Mouse (Mus musculus) stomach, embryonic 14.5 days (tissue): ENCODE data around the gene Prr9. TPM values are rescaled to one million over a fixed set of nuclear protein-coding genes. Genes with fewer than 3 reads are reported as not detected.

Source experiments
- ATAC-seq: fragments of 200-750 bp; cut with Nextera tagmentation; 2 replicates; pipeline ENCODE4 v1.8.0; 2017; ENCODE audit warnings: low read depth, moderate TSS enrichment; ENCODE audit not compliant: insufficient number of reproducible peaks, insufficient read depth, low FRiP score
- H3K27ac ChIP-seq: fragments of 300-500 bp; sonication (generic); 2 replicates; pipeline ENCODE4 v1.5.1; 2014; ENCODE audit warnings: mild to moderate bottlenecking, low read length, moderate library complexity, mixed read lengths
- H3K27me3 ChIP-seq: fragments of 300-500 bp; sonication (generic); 2 replicates; pipeline ENCODE4 v1.6.1; 2014; ENCODE audit warnings: low read length, control low read depth, mixed read lengths; ENCODE audit not compliant: control insufficient read depth, insufficient read depth
- H3K36me3 ChIP-seq: fragments of 300-500 bp; sonication (generic); 2 replicates; pipeline ENCODE4 v1.6.1; 2014; ENCODE audit warnings: mild to moderate bottlenecking, control low read depth, low read length, moderate library complexity, mixed read lengths; ENCODE audit not compliant: control insufficient read depth, insufficient read depth
- H3K4me1 ChIP-seq: fragments of 300-500 bp; sonication (generic); 2 replicates; pipeline ENCODE4 v1.6.1; 2014; ENCODE audit warnings: low read length, control low read depth, mixed read lengths; ENCODE audit not compliant: control insufficient read depth, insufficient read depth
- H3K4me2 ChIP-seq: fragments of 300-500 bp; sonication (generic); replicated peaks from 2 replicates; pipeline ENCODE4 v1.6.1; 2014; ENCODE audit warnings: low read depth, low read length, control low read depth
- H3K4me3 ChIP-seq: fragments of 300-500 bp; sonication (generic); 2 replicates; pipeline ENCODE4 v1.5.1; 2014; ENCODE audit warnings: low read depth, low read length, control low read depth
- H3K9ac ChIP-seq: fragments of 300-500 bp; sonication (generic); replicated peaks from 2 replicates; pipeline ENCODE4 v1.6.1; 2014; ENCODE audit warnings: low read depth, mild to moderate bottlenecking, control low read depth, low read length, moderate library complexity, mixed read lengths
- H3K9me3 ChIP-seq: fragments of 300-500 bp; sonication (generic); 2 replicates; pipeline ENCODE4 v1.6.1; 2016; ENCODE audit warnings: low read depth, low read length, control low read depth; ENCODE audit not compliant: control insufficient read depth
- WGBS: fragments of 180-500 bp; shearing (Covaris S2); extraction: QIAGEN DNeasy Blood & Tissue Kit; methylation state at CpG from one replicate; pipeline ENCODE4 v1.1.7; 2014; 5-methylcytosine and 5-hydroxymethylcytosine counted together
- polyA plus RNA-seq: library from polyadenylated mRNA; unstranded; fragments of >200 nt; fragmentation: Nextera tagmentation; extraction: Ambion mirVana; gene quantifications from 2 replicates; pipeline ENCODE4 v1.2.1, GENCODE M21; 2014

Gene Prr9
- not detected in 2 replicates for polyA plus RNA-seq

- H3K4me1 ChIP-seq: no peaks in the 10 kb centered on the region
- WGBS: 79% methylated on average over 5 of the region's 5 CpGs
Measured at GRCm38 (mm10) chr3:92123847-92124246, at the start of gene Prr9. TSS of gene Prr9 (minus strand) at chr3:92123947.

GRCm38 (mm10) chr3:92169847-92170246, 46.1 kb upstream of the Prr9 start:
- 65% methylated on average over 3 of the region's 3 CpGs for WGBS
- no peak overlapping the region for H3K4me2 ChIP-seq

More at GRCm38 (mm10) chr3:92123847-92124246, at the start of gene Prr9:
- H3K4me3 ChIP-seq: no peak within 1 kb of the TSS
- H3K27ac ChIP-seq: no peak within 1 kb of the TSS
- H3K9ac ChIP-seq: no peak within 1 kb of the TSS
- no peaks in the 10 kb centered on the region for H3K27me3 ChIP-seq
- no peak within 1 kb of the TSS for H3K4me2 ChIP-seq
- no peak for ATAC-seq
- no peaks in the 10 kb centered on the region for H3K36me3 ChIP-seq
- H3K9me3 ChIP-seq: no peaks in the 10 kb centered on the region

GRCm38 (mm10) chr3:92153322-92153721, 29.6 kb upstream of the Prr9 start:
- Histone ChIP-seq H3K27ac (no peak overlapping the region), H3K27me3 (no peaks in the 10 kb centered on the region), H3K4me2 (no peak overlapping the region), H3K4me3 (no peak overlapping the region), H3K9me3 (no peaks in the 10 kb centered on the region), H3K36me3 (no peaks in the 10 kb centered on the region), H3K4me1 (no peaks in the 10 kb centered on the region), H3K9ac (no peak overlapping the region)
- no peak for ATAC-seq

More at GRCm38 (mm10) chr3:92169847-92170246, 46.1 kb upstream of the Prr9 start:
- Histone ChIP-seq H3K27ac (no peak overlapping the region), H3K27me3 (no peaks in the 10 kb centered on the region), H3K9ac (no peak overlapping the region), H3K4me3 (no peak overlapping the region), H3K36me3 (no peaks in the 10 kb centered on the region), H3K4me1 (no peaks in the 10 kb centered on the region), H3K9me3 (no peaks in the 10 kb centered on the region)
- ATAC-seq: no peak

- H3K4me1 ChIP-seq: no peaks in the 10 kb centered on the region
- H3K36me3 ChIP-seq: no peaks in the 10 kb centered on the region
- H3K9me3 ChIP-seq: no peaks in the 10 kb centered on the region
- 22% methylated on average over 8 of the region's 8 CpGs for whole genome bisulfite sequencing
- no peak overlapping the region for H3K27ac ChIP-seq
- H3K27me3 ChIP-seq: no peaks in the 10 kb centered on the region
- no peak overlapping the region for H3K4me2 ChIP-seq
- peak; percentile 85 for ATAC-seq
- H3K4me3 ChIP-seq: no peak overlapping the region
- no peak overlapping the region for H3K9ac ChIP-seq
Measured at GRCm38 (mm10) chr3:92150631-92151277, 27.0 kb upstream of the Prr9 start.

- Histone ChIP-seq H3K4me1 (no peaks in the 10 kb centered on the region), H3K27ac (no peak overlapping the region), H3K27me3 (no peaks in the 10 kb centered on the region), H3K9me3 (no peaks in the 10 kb centered on the region), H3K36me3 (no peaks in the 10 kb centered on the region), H3K4me2 (no peak overlapping the region), H3K9ac (no peak overlapping the region), H3K4me3 (no peak overlapping the region)
- ATAC-seq: no peak
- 68% methylated on average over 5 of the region's 5 CpGs for WGBS
Measured at GRCm38 (mm10) chr3:92147913-92148312, 24.2 kb upstream of the Prr9 start.

GRCm38 (mm10) chr3:92147420-92147819, 23.7 kb upstream of the Prr9 start:
- 20% methylated on average over 2 of the region's 2 CpGs for WGBS
- Histone ChIP-seq H3K4me2 (no peak overlapping the region), H3K36me3 (no peaks in the 10 kb centered on the region), H3K4me3 (no peak overlapping the region), H3K9ac (no peak overlapping the region), H3K9me3 (no peaks in the 10 kb centered on the region), H3K27ac (no peak overlapping the region), H3K4me1 (no peaks in the 10 kb centered on the region), H3K27me3 (no peaks in the 10 kb centered on the region)
- ATAC-seq: no peak

- no peak within 1 kb of the TSS for H3K4me2 ChIP-seq
- H3K27ac ChIP-seq: no peak within 1 kb of the TSS
- ATAC-seq: no peak
- WGBS: 67% methylated on average over 1 of the region's 1 CpGs
- no peak within 1 kb of the TSS for H3K9ac ChIP-seq
- no peaks in the 10 kb centered on the region for H3K27me3 ChIP-seq
- no peak within 1 kb of the TSS for H3K4me3 ChIP-seq
- H3K9me3 ChIP-seq: no peaks in the 10 kb centered on the region
- no peaks in the 10 kb centered on the region for H3K36me3 ChIP-seq
- H3K4me1 ChIP-seq: no peaks in the 10 kb centered on the region
Measured at GRCm38 (mm10) chr3:92142644-92143043, 18.9 kb upstream of the Prr9 start, which contains the start of gene Lelp1. TSS of gene Lelp1 (minus strand) at chr3:92142744.

GRCm38 (mm10) chr3:92120902-92121301, 2.8 kb downstream of the Prr9 start:
- no peak overlapping the region for H3K4me2 ChIP-seq
- H3K36me3 ChIP-seq: no peaks in the 10 kb centered on the region
- no peak for ATAC-seq

GRCm38 (mm10) chr3:92117930-92118329, 5.8 kb downstream of the Prr9 start:
- no peak overlapping the region for H3K9ac ChIP-seq
- H3K4me1 ChIP-seq: no peaks in the 10 kb centered on the region
- 34% methylated on average over 3 of the region's 3 CpGs for WGBS
- ATAC-seq: 0 out of 2 replicates have a peak, but pooled peaks have one; percentile 33
- H3K9me3 ChIP-seq: no peaks in the 10 kb centered on the region
- no peak overlapping the region for H3K4me3 ChIP-seq
- H3K27ac ChIP-seq: no peak overlapping the region
- H3K4me2 ChIP-seq: no peak overlapping the region
- no peaks in the 10 kb centered on the region for H3K27me3 ChIP-seq
- H3K36me3 ChIP-seq: no peaks in the 10 kb centered on the region

More at GRCm38 (mm10) chr3:92120902-92121301, 2.8 kb downstream of the Prr9 start:
- H3K4me3 ChIP-seq: no peak overlapping the region
- H3K27ac ChIP-seq: no peak overlapping the region
- no peaks in the 10 kb centered on the region for H3K4me1 ChIP-seq
- no peak overlapping the region for H3K9ac ChIP-seq
- H3K9me3 ChIP-seq: no peaks in the 10 kb centered on the region
- no peaks in the 10 kb centered on the region for H3K27me3 ChIP-seq
- 77% methylated on average over 3 of the region's 3 CpGs for WGBS
